Mouse (Mus musculus): Measurements from ENCODE around the gene Ppp1r14c. TPM values are rescaled to one million over a fixed set of nuclear protein-coding genes. Genes with fewer than 3 reads are reported as not detected.

Ppp1r14c gene
- total and polyA plus RNA-seq, 2 experiments from 2014 or later = 66.5 to 72.1 TPM

DNA sequence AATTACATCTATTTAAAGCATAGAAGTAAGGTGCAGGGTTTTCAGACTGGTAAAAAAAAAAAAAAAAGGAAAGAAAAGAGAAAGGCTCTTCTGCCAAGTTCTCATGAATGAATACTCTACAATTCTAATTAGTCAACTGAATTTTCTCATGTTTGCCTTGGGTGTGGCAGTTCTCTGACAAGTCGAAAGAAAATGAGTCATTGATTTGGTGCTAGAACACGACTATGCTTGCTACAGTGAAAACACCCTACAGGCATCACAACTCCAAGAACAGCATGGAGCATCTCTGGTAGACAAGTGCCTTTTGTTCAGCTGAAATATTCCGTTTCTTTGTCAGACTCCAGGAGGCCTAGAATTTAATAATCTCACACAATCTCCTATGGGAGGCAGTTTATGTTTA is 17.3 kb downstream of the Ppp1r14c start:
- no peak for ATAC-seq (ENCODE audit: low FRiP score)

GRCm38 (mm10) chr10:3392251-3392650 is 26.4 kb downstream of the Ppp1r14c start:
- TF ChIP-seq CTCF (IDR thresholded peaks at IDR 0.05) = no peak
- Histone ChIP-seq H3K4me3 (ENCODE audit: low read depth, low read length) (no peak overlapping the region), H3K27ac (ENCODE audit: low read depth, low read length) (no peak overlapping the region), H3K4me1 (ENCODE audit: insufficient read depth, low read length) (no peaks in the 10 kb centered on the region; the same call in 1 of the 2 replicates), H3K27me3 (ENCODE audit: insufficient read depth, low read length) (no peaks in the 10 kb centered on the region), H3K9me3 (ENCODE audit: low read length) (no peaks in the 10 kb centered on the region), H3K4me2 (ENCODE audit: low read depth, low read length, poor library complexity, severe bottlenecking) (no peak overlapping the region), H3K36me3 (ENCODE audit: insufficient read depth, low read length) (no peaks in the 10 kb centered on the region), H3K9ac (replicated peaks; ENCODE audit: low read length, poor library complexity, severe bottlenecking) (no peak overlapping the region)
- WGBS = 77% methylated on average over 4 of the region's 4 CpGs
- ATAC-seq (ENCODE audit: low FRiP score) = no peak
- no peak for DNase-seq (ENCODE audit: low spot score)

More for the DNA sequence above, 17.3 kb downstream of the Ppp1r14c start:
- Histone ChIP-seq H3K9ac (replicated peaks; ENCODE audit: low read length, poor library complexity, severe bottlenecking) (no peak overlapping the region), H3K9me3 (ENCODE audit: low read length) (no peaks in the 10 kb centered on the region), H3K27ac (ENCODE audit: low read depth, low read length) (no peak overlapping the region), H3K4me3 (ENCODE audit: low read depth, low read length) (no peak overlapping the region), H3K36me3 (ENCODE audit: insufficient read depth, low read length) (no peaks in the 10 kb centered on the region), H3K4me1 (ENCODE audit: insufficient read depth, low read length) (no peaks in the 10 kb centered on the region), H3K4me2 (ENCODE audit: low read depth, low read length, poor library complexity, severe bottlenecking) (no peak overlapping the region), H3K27me3 (ENCODE audit: insufficient read depth, low read length) (no peaks in the 10 kb centered on the region)
- DNase-seq (ENCODE audit: low spot score) = no peak
- TF ChIP-seq CTCF (IDR thresholded peaks at IDR 0.05) = no peak
- WGBS = 56% methylated on average over 3 of the region's 3 CpGs

- no peak overlapping the region for H3K27ac ChIP-seq (ENCODE audit: low read depth, low read length)
- H3K36me3 ChIP-seq (ENCODE audit: insufficient read depth, low read length) = no peaks in the 10 kb centered on the region
- no peaks in the 10 kb centered on the region for H3K27me3 ChIP-seq (ENCODE audit: insufficient read depth, low read length)
- TF ChIP-seq CTCF (IDR thresholded peaks at IDR 0.05) = no peak
- no peaks in the 10 kb centered on the region for H3K9me3 ChIP-seq (ENCODE audit: low read length)
- WGBS = 76% methylated on average over 4 of the region's 4 CpGs
- H3K4me1 ChIP-seq (ENCODE audit: insufficient read depth, low read length) = peaks cover 3% of the 10 kb centered on the region; the same call in 1 of the 2 replicates
- no peak overlapping the region for H3K9ac ChIP-seq (replicated peaks; ENCODE audit: low read length, poor library complexity, severe bottlenecking)
- no peak for ATAC-seq (ENCODE audit: low FRiP score)
- DNase-seq (ENCODE audit: low spot score) = no peak
- no peak overlapping the region for H3K4me3 ChIP-seq (ENCODE audit: low read depth, low read length)
- no peak overlapping the region for H3K4me2 ChIP-seq (ENCODE audit: low read depth, low read length, poor library complexity, severe bottlenecking)
Observed at GRCm38 (mm10) chr10:3393548-3393947, 27.7 kb downstream of the Ppp1r14c start.

GRCm38 (mm10) chr10:3394193-3394592 is 28.3 kb downstream of the Ppp1r14c start:
- ATAC-seq (ENCODE audit: low FRiP score) = peak; percentile 49
- WGBS = 36% methylated on average over 5 of the region's 5 CpGs
- Histone ChIP-seq H3K4me3 (ENCODE audit: low read depth, low read length) (no peak overlapping the region), H3K9me3 (ENCODE audit: low read length) (no peaks in the 10 kb centered on the region), H3K4me1 (ENCODE audit: insufficient read depth, low read length) (peaks cover 3% of the 10 kb centered on the region; the same call in 1 of the 2 replicates), H3K36me3 (ENCODE audit: insufficient read depth, low read length) (no peaks in the 10 kb centered on the region), H3K9ac (replicated peaks; ENCODE audit: low read length, poor library complexity, severe bottlenecking) (no peak overlapping the region), H3K4me2 (ENCODE audit: low read depth, low read length, poor library complexity, severe bottlenecking) (no peak overlapping the region), H3K27me3 (ENCODE audit: insufficient read depth, low read length) (no peaks in the 10 kb centered on the region), H3K27ac (ENCODE audit: low read depth, low read length) (no peak overlapping the region)
- no peak for TF ChIP-seq CTCF (IDR thresholded peaks at IDR 0.05)
- peak; percentile 89 for DNase-seq (ENCODE audit: low spot score)

GRCm38 (mm10) chr10:3394671-3395288 is 28.9 kb downstream of the Ppp1r14c start:
- Histone ChIP-seq H3K9me3 (ENCODE audit: low read length) (no peaks in the 10 kb centered on the region), H3K9ac (replicated peaks; ENCODE audit: low read length, poor library complexity, severe bottlenecking) (no peak overlapping the region), H3K36me3 (ENCODE audit: insufficient read depth, low read length) (no peaks in the 10 kb centered on the region), H3K27me3 (ENCODE audit: insufficient read depth, low read length) (no peaks in the 10 kb centered on the region), H3K4me3 (ENCODE audit: low read depth, low read length) (no peak overlapping the region), H3K4me1 (ENCODE audit: insufficient read depth, low read length) (peaks cover 3% of the 10 kb centered on the region; the same call in 1 of the 2 replicates), H3K27ac (ENCODE audit: low read depth, low read length) (peak overlapping the region; percentile 13; the same call in 1 of the 2 replicates), H3K4me2 (ENCODE audit: low read depth, low read length, poor library complexity, severe bottlenecking) (no peak overlapping the region)
- ATAC-seq (ENCODE audit: low FRiP score) = peak; percentile 14; the same call in 1 of the 2 replicates
- no peak for TF ChIP-seq CTCF (IDR thresholded peaks at IDR 0.05)
- 62% methylated on average over 4 of the region's 4 CpGs for WGBS
- DNase-seq (ENCODE audit: low spot score) = peak; percentile 53

- ATAC-seq (ENCODE audit: low FRiP score) = no peak
- Histone ChIP-seq H3K4me2 (ENCODE audit: low read depth, low read length, poor library complexity, severe bottlenecking) (no peak overlapping the region), H3K27ac (ENCODE audit: low read depth, low read length) (no peak overlapping the region), H3K9ac (replicated peaks; ENCODE audit: low read length, poor library complexity, severe bottlenecking) (no peak overlapping the region), H3K9me3 (ENCODE audit: low read length) (no peaks in the 10 kb centered on the region), H3K36me3 (ENCODE audit: insufficient read depth, low read length) (no peaks in the 10 kb centered on the region), H3K27me3 (ENCODE audit: insufficient read depth, low read length) (no peaks in the 10 kb centered on the region), H3K4me1 (ENCODE audit: insufficient read depth, low read length) (peaks cover 3% of the 10 kb centered on the region; the same call in 1 of the 2 replicates), H3K4me3 (ENCODE audit: low read depth, low read length) (no peak overlapping the region)
- DNase-seq (ENCODE audit: low spot score) = no peak
- WGBS = 87% methylated on average over 12 of the region's 12 CpGs
- no peak for TF ChIP-seq CTCF (IDR thresholded peaks at IDR 0.05)
Observed at GRCm38 (mm10) chr10:3395341-3395931, 29.6 kb downstream of the Ppp1r14c start.

Measured in midbrain, postnatal 0 days (tissue).